Mouse (Mus musculus) cortical plate, adult 2 months (tissue): Measurements from ENCODE around the gene Mmp28.

Experiments
- CTCF ChIP-seq: fragments of 200-500 bp; IDR thresholded peaks from 2 replicates; pipeline ENCODE4 v1.5.1; 2011; ENCODE audit warnings: mild to moderate bottlenecking, control low read depth, low read length; ENCODE audit not compliant: insufficient read depth; ENCODE audit errors: extremely low read depth
- POLR2A ChIP-seq: fragments of 200-500 bp; IDR thresholded peaks from 2 replicates; pipeline ENCODE4 v1.6.1; 2011; ENCODE audit warnings: mild to moderate bottlenecking, low read length, control low read depth; ENCODE audit not compliant: insufficient read depth; ENCODE audit errors: extremely low read depth

- TF ChIP-seq POLR2A (no peak), CTCF (no peak)
Measured at GRCm38 (mm10) chr11:83447612-83448011, 15.3 kb downstream of the Mmp28 start.
